Mouse (Mus musculus): ENCODE results near the gene Wfikkn1. TPM values are rescaled to one million over a fixed set of nuclear protein-coding genes. Genes with fewer than 3 reads are reported as not detected.

The Wfikkn1 gene
- total and polyA plus RNA-seq, 2 experiments from 2014 or later: 0.11 TPM; not detected in 1

DNA sequence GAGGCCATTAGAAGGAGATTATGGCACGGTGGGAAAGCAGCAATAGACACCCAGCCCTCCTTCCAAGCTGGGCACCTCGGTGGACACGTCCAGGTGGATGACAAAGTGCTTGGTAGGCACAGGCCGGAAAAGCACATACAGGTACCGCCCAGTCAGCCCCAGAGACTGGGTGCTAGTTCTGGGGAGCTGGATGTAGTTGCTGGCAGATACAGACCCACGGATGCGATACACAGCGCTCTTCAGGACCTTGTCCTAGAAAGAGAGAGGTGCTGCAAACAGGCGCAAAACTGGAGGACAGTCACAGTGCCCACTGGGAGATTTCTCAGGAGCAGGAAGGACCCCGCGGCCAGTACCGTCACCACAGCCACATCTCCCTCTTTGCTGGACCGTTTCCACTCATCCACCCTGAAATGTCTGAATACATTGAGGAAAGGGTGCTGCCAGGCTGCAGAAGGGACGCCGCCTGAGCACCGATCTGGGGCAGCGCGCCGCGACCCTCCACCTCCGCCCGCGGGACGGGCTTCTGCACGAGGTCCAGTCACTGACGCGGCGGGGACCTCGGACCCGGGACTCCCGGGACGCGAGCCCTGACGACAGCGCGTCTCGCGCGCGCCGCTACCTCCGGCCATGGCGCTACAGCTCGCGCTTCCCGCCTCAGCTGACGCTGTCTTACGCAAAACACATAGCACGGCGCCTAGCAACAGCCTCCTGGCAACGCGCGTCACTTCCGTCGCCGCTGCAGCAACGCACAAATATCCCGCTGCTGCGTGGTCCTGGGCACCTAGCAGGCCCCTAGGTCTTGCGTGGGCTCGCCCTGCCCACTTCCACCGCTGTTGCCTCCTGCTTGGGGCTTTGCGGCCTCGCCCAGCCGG lies 19.6 kb downstream of the Wfikkn1 start, which contains the start of gene Wdr90:
Gene Wdr90, minus strand, starts transcription at position 670 of the 872 bp plus-strand sequence.
- no peak for TF ChIP-seq EP300 (IDR thresholded peaks at IDR 0.05; ENCODE audit: low read depth)
- TF ChIP-seq CTCF (IDR thresholded peaks at IDR 0.05; ENCODE audit: low read depth): no peak

GRCm38 (mm10) chr17:25860229-25860628 lies 20.4 kb downstream of the Wfikkn1 start:
- TF ChIP-seq CTCF (IDR thresholded peaks at IDR 0.05; ENCODE audit: low read depth): no peak
- TF ChIP-seq EP300 (IDR thresholded peaks at IDR 0.05; ENCODE audit: low read depth): no peak

More for the DNA sequence above, 19.6 kb downstream of the Wfikkn1 start, which contains the start of gene Wdr90:
- peak within 1 kb of the TSS; percentile 61 for H3K27ac ChIP-seq (ENCODE audit: low read depth)
- peaks cover 12% of the 10 kb centered on the region for H3K4me1 ChIP-seq (ENCODE audit: control insufficient read depth, insufficient read depth)
- no peaks in the 10 kb centered on the region for H3K9me3 ChIP-seq (replicated peaks; ENCODE audit: control insufficient read depth, low read length)
- ATAC-seq (ENCODE audit: insufficient read depth, low read depth): peak; percentile 93
- WGBS: 3% methylated on average over 65 of the region's 65 CpGs
- peak within 1 kb of the TSS; percentile 50 for H3K9ac ChIP-seq (replicated peaks; ENCODE audit: low read depth, low read length)
- H3K36me3 ChIP-seq (replicated peaks; ENCODE audit: control insufficient read depth, insufficient read depth, low read length): peaks cover 17% of the 10 kb centered on the region
- peak within 1 kb of the TSS; percentile 55 for H3K4me3 ChIP-seq (ENCODE audit: low read depth, low read length)
- H3K4me2 ChIP-seq (ENCODE audit: low read depth, low read length): peak within 1 kb of the TSS; percentile 78
- no peaks in the 10 kb centered on the region for H3K27me3 ChIP-seq (ENCODE audit: control insufficient read depth, insufficient read depth, low read length)
- DNase-seq (ENCODE audit: low spot score): peak; percentile 90

GRCm38 (mm10) chr17:25844396-25844901 lies 36.2 kb downstream of the Wfikkn1 start, which contains the start of gene Rhot2:
TSS of gene Rhot2 (minus strand) at chr17:25844851.
- ATAC-seq (ENCODE audit: insufficient read depth, low read depth) (peak; percentile 95), DNase-seq (ENCODE audit: low spot score) (peak; percentile 92)
- 1% methylated on average over 21 of the region's 21 CpGs for WGBS
- Histone ChIP-seq H3K4me3 (ENCODE audit: low read depth, low read length) (peak within 1 kb of the TSS; percentile 80), H3K4me1 (ENCODE audit: control insufficient read depth, insufficient read depth) (peaks cover 12% of the 10 kb centered on the region; the same call in 1 of the 2 replicates), H3K27ac (ENCODE audit: low read depth) (peak within 1 kb of the TSS; percentile 93), H3K36me3 (replicated peaks; ENCODE audit: control insufficient read depth, insufficient read depth, low read length) (peaks cover 38% of the 10 kb centered on the region), H3K9me3 (replicated peaks; ENCODE audit: control insufficient read depth, low read length) (no peaks in the 10 kb centered on the region), H3K9ac (replicated peaks; ENCODE audit: low read depth, low read length) (peak within 1 kb of the TSS; percentile 84), H3K4me2 (ENCODE audit: low read depth, low read length) (peak within 1 kb of the TSS; percentile 93), H3K27me3 (ENCODE audit: control insufficient read depth, insufficient read depth, low read length) (no peaks in the 10 kb centered on the region)
- TF ChIP-seq EP300 (IDR thresholded peaks at IDR 0.05; ENCODE audit: low read depth) (peak; percentile 71), CTCF (IDR thresholded peaks at IDR 0.05; ENCODE audit: low read depth) (peak; percentile 74)

More at GRCm38 (mm10) chr17:25860229-25860628, 20.4 kb downstream of the Wfikkn1 start:
- H3K36me3 ChIP-seq (replicated peaks; ENCODE audit: control insufficient read depth, insufficient read depth, low read length): peaks cover 17% of the 10 kb centered on the region
- no peak overlapping the region for H3K27ac ChIP-seq (ENCODE audit: low read depth)
- no peak overlapping the region for H3K4me2 ChIP-seq (ENCODE audit: low read depth, low read length)
- WGBS: 84% methylated on average over 6 of the region's 6 CpGs
- ATAC-seq (ENCODE audit: insufficient read depth, low read depth) (no peak), DNase-seq (ENCODE audit: low spot score) (no peak)
- H3K4me1 ChIP-seq (ENCODE audit: control insufficient read depth, insufficient read depth): peaks cover 9% of the 10 kb centered on the region
- no peak overlapping the region for H3K9ac ChIP-seq (replicated peaks; ENCODE audit: low read depth, low read length)
- no peak overlapping the region for H3K4me3 ChIP-seq (ENCODE audit: low read depth, low read length)
- no peaks in the 10 kb centered on the region for H3K27me3 ChIP-seq (ENCODE audit: control insufficient read depth, insufficient read depth, low read length)
- H3K9me3 ChIP-seq (replicated peaks; ENCODE audit: control insufficient read depth, low read length): no peaks in the 10 kb centered on the region

DNA sequence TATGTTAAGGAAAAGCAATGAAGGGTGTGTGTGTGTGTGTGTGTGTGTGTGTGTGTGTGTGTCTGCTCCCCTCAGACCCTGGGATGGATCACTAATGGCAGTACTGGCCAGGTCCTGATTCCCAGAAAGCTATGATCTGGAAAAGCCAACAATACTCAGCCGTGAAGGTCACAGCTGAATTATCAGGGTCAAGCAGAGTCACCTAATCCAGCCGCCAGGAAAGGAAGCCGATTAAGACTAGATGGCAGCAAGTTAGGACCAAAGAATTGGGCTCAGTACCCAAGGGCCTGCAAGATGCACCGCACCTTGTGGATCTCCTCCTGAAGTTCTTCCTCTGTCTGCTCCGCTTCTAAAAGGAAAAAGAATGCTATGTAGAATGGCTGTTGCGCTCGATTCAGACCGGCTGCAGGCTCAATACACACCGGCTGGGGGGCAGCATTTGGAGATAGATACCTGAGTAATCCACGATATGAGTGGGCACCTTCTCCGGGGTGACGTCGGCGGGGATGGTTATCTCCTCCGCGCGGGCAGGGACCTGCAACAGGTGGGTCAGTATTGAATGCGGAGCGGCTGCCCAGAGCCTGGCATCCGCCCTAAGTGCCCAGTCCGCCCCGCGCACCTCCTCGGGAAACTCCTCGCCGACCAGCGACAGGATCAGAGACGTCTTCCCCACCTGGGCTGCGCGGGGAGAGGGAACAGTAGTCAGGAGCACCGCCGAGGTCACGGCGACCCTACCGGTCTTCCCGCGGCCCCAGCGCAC lies 36.8 kb downstream of the Wfikkn1 start:
- Histone ChIP-seq H3K4me3 (ENCODE audit: low read depth, low read length) (peak overlapping the region; percentile 80), H3K4me1 (ENCODE audit: control insufficient read depth, insufficient read depth) (peaks cover 12% of the 10 kb centered on the region; the same call in 1 of the 2 replicates), H3K36me3 (replicated peaks; ENCODE audit: control insufficient read depth, insufficient read depth, low read length) (peaks cover 43% of the 10 kb centered on the region), H3K4me2 (ENCODE audit: low read depth, low read length) (peak overlapping the region; percentile 93), H3K27me3 (ENCODE audit: control insufficient read depth, insufficient read depth, low read length) (no peaks in the 10 kb centered on the region), H3K9ac (replicated peaks; ENCODE audit: low read depth, low read length) (peak overlapping the region; percentile 84), H3K27ac (ENCODE audit: low read depth) (peak overlapping the region; percentile 93), H3K9me3 (replicated peaks; ENCODE audit: control insufficient read depth, low read length) (no peaks in the 10 kb centered on the region)
- peak; percentile 37; the same call in 1 of the 2 replicates for ATAC-seq (ENCODE audit: insufficient read depth, low read depth)
- no peak for DNase-seq (ENCODE audit: low spot score)
- WGBS: under 1% methylated on average over 38 of the region's 38 CpGs
- TF ChIP-seq CTCF (IDR thresholded peaks at IDR 0.05; ENCODE audit: low read depth): no peak

DNA sequence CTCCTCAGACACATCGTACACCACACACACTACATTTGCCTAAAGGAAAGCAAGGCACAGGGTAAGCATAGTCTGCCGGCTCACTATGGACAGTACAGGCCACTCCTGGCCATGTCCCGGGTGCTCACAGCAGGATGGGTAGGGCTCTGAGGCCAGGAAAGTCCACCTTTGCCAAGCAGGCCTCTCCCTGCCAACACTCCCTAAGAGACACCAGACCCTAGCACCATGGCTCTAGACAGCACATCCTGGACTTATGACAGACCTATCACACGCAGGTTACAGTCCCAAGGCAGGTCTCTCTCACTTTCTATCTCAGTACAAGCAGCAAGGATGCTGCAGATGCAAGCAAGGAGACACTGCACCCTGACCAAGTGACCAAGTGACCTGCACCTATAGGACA lies 37.5 kb downstream of the Wfikkn1 start:
- Histone ChIP-seq H3K4me2 (ENCODE audit: low read depth, low read length) (peak overlapping the region; percentile 93), H3K36me3 (replicated peaks; ENCODE audit: control insufficient read depth, insufficient read depth, low read length) (peaks cover 49% of the 10 kb centered on the region), H3K9ac (replicated peaks; ENCODE audit: low read depth, low read length) (peak overlapping the region; percentile 84), H3K4me3 (ENCODE audit: low read depth, low read length) (peak overlapping the region; percentile 80), H3K4me1 (ENCODE audit: control insufficient read depth, insufficient read depth) (peaks cover 12% of the 10 kb centered on the region; the same call in 1 of the 2 replicates), H3K27ac (ENCODE audit: low read depth) (peak overlapping the region; percentile 93; the same call in 1 of the 2 replicates), H3K27me3 (ENCODE audit: control insufficient read depth, insufficient read depth, low read length) (no peaks in the 10 kb centered on the region), H3K9me3 (replicated peaks; ENCODE audit: control insufficient read depth, low read length) (no peaks in the 10 kb centered on the region)
- TF ChIP-seq EP300 (IDR thresholded peaks at IDR 0.05; ENCODE audit: low read depth) (no peak), CTCF (IDR thresholded peaks at IDR 0.05; ENCODE audit: low read depth) (no peak)
- DNase-seq (ENCODE audit: low spot score) (no peak), ATAC-seq (ENCODE audit: insufficient read depth, low read depth) (no peak)
- whole genome bisulfite sequencing: 85% methylated on average over 4 of the region's 4 CpGs
